Comparison of ENCODE assay signal across 8 mouse cellular contexts in genomic region chr2:157565898-157566259, GRCm38 (mm10). TPM values are rescaled to one million over a fixed set of nuclear protein-coding genes. Genes with fewer than 3 reads are reported as not detected.
DNase-seq lines count a peak whose midpoint lies in the region; ATAC-seq and TF ChIP-seq lines count a peak whose summit lies in the region.

No protein-coding gene starts in this region.

- no peak for DNase-seq in kidney, adult 2 months
- DNase-seq in kidney, postnatal 25 days: no peak
- no peak for DNase-seq in cerebellum, adult 11 months
- DNase-seq in right cerebral cortex, adult 2 months (ENCODE audit: low spot score in 2 of 2): no peak
- DNase-seq in Muller cell, postnatal 12 days (ENCODE audit: inconsistent ontology term): no peak

- peak overlapping the region; percentile 89 for H3K27ac ChIP-seq in kidney, adult 2 months (ENCODE audit: insufficient read depth, low read depth, low read length)
- H3K27ac ChIP-seq in bone marrow, adult 2 months (ENCODE audit: control insufficient read depth, insufficient read depth, low read depth, low read length, poor library complexity): peak overlapping the region; percentile 70
- H3K27ac ChIP-seq in hindbrain, embryonic 12.5 days: peak overlapping the region; percentile 91
- H3K27ac ChIP-seq in midbrain, embryonic 12.5 days (replicated peaks): peak overlapping the region; percentile 91

- peak overlapping the region; percentile 81 for H3K4me2 ChIP-seq in hindbrain, embryonic 12.5 days (replicated peaks)
- peak overlapping the region; percentile 80 for H3K4me2 ChIP-seq in midbrain, embryonic 12.5 days (replicated peaks)

- no peaks in the 10 kb centered on the region for H3K27me3 ChIP-seq in kidney, adult 2 months (replicated peaks; ENCODE audit: control insufficient read depth, insufficient read depth, low read length)
- H3K27me3 ChIP-seq in hindbrain, embryonic 12.5 days: no peaks in the 10 kb centered on the region
- H3K27me3 ChIP-seq in midbrain, embryonic 12.5 days: no peaks in the 10 kb centered on the region

- TF ChIP-seq POLR2A in kidney, adult 2 months (IDR thresholded peaks at IDR 0.05; ENCODE audit: low read depth, low read length): no peak
- no peak for TF ChIP-seq POLR2A in bone marrow, adult 2 months (IDR thresholded peaks at IDR 0.05; ENCODE audit: borderline replicate concordance, control insufficient read depth, low read depth, low read length)

- H3K9ac ChIP-seq in hindbrain, embryonic 12.5 days: peak overlapping the region; percentile 97
- peak overlapping the region; percentile 94 for H3K9ac ChIP-seq in midbrain, embryonic 12.5 days (replicated peaks)

- H3K9me3 ChIP-seq in hindbrain, embryonic 12.5 days (replicated peaks): peaks cover 16% of the 10 kb centered on the region
- peaks cover 14% of the 10 kb centered on the region; the same call in 1 of the 2 replicates for H3K9me3 ChIP-seq in midbrain, embryonic 12.5 days

- no peak for TF ChIP-seq CTCF in kidney, adult 2 months (conservative IDR thresholded peaks at IDR 0.05; ENCODE audit: insufficient read depth, insufficient read length, low read depth, low read length)
- no peak for TF ChIP-seq CTCF in bone marrow, adult 2 months (IDR thresholded peaks at IDR 0.05; ENCODE audit: control insufficient read depth, insufficient read depth, low read length)

- ATAC-seq in hindbrain, embryonic 12.5 days (ENCODE audit: low FRiP score): no peak; the same call in 1 of the 2 replicates
- no peak; the same call in 1 of the 2 replicates for ATAC-seq in midbrain, embryonic 12.5 days (ENCODE audit: low FRiP score, low read depth)

- WGBS in kidney, adult 2 months: 1% methylated on average over 34 of the region's 35 CpGs
- under 1% methylated on average over 35 of the region's 35 CpGs for WGBS in bone marrow, adult 2 months
- WGBS in hindbrain, embryonic 12.5 days: under 1% methylated on average over 34 of the region's 35 CpGs
- WGBS in midbrain, embryonic 12.5 days: under 1% methylated on average over 24 of the region's 35 CpGs

- H3K4me3 ChIP-seq in kidney, adult 2 months (ENCODE audit: insufficient read depth, low read depth, low read length): peak overlapping the region; percentile 78
- peak overlapping the region; percentile 74 for H3K4me3 ChIP-seq in bone marrow, adult 2 months (replicated peaks; ENCODE audit: control insufficient read depth, low read depth, low read length)
- H3K4me3 ChIP-seq in hindbrain, embryonic 12.5 days: peak overlapping the region; percentile 99
- H3K4me3 ChIP-seq in midbrain, embryonic 12.5 days: peak overlapping the region; percentile 99

- peaks cover 9% of the 10 kb centered on the region for H3K4me1 ChIP-seq in kidney, adult 2 months (ENCODE audit: control insufficient read depth, insufficient read depth, low read length)
- peaks cover 3% of the 10 kb centered on the region for H3K4me1 ChIP-seq in bone marrow, adult 2 months (ENCODE audit: control insufficient read depth, insufficient read depth, low read length)
- peaks cover 43% of the 10 kb centered on the region for H3K4me1 ChIP-seq in hindbrain, embryonic 12.5 days
- peaks cover 53% of the 10 kb centered on the region for H3K4me1 ChIP-seq in midbrain, embryonic 12.5 days

- H3K36me3 ChIP-seq in kidney, adult 2 months (ENCODE audit: control insufficient read depth, insufficient read depth, low read length): no peaks in the 10 kb centered on the region
- H3K36me3 ChIP-seq in hindbrain, embryonic 12.5 days: peaks cover 32% of the 10 kb centered on the region
- H3K36me3 ChIP-seq in midbrain, embryonic 12.5 days: peaks cover 28% of the 10 kb centered on the region

RNA-seq across cellular contexts. Expression of gene Blcap, which starts 5.2 kb away (rescaled TPM):
- 43.7 and 49.5 TPM in 2 replicates for polyA plus RNA-seq in kidney, adult 2 months (2012; rRNA removed)
- polyA plus RNA-seq in bone marrow, adult 2 months (2011; ENCODE audit: insufficient read depth, insufficient read length, low replicate concordance, missing spikeins): 5.0 and 23.5 TPM in 2 replicates
- polyA plus RNA-seq in hindbrain, embryonic 12.5 days (2016; fragmentation: Nextera tagmentation; extraction: Ambion mirVana): 139 and 140 TPM in 2 replicates
- polyA plus RNA-seq in midbrain, embryonic 12.5 days (2016; fragmentation: Nextera tagmentation; extraction: Ambion mirVana): 132 and 149 TPM in 2 replicates

RNA-seq across cellular contexts. Expression of gene Nnat, which starts 6.0 kb away (rescaled TPM):
- 1.9 and 3.9 TPM in 2 replicates for polyA plus RNA-seq in kidney, adult 2 months (2012; rRNA removed)
- 1.7 TPM in 1 of 2 replicates, not detected in the other for polyA plus RNA-seq in bone marrow, adult 2 months (2011; ENCODE audit: insufficient read depth, insufficient read length, low replicate concordance, missing spikeins)
- 3,841 and 3,900 TPM in 2 replicates for polyA plus RNA-seq in hindbrain, embryonic 12.5 days (2016; fragmentation: Nextera tagmentation; extraction: Ambion mirVana)
- polyA plus RNA-seq in midbrain, embryonic 12.5 days (2016; fragmentation: Nextera tagmentation; extraction: Ambion mirVana): 4,044 and 4,632 TPM in 2 replicates

Comparison
In these comparisons a context has a peak if more than half of its experiments do, and no peak if none do; other contexts are left out.
1. RNA of gene Nnat, which starts 6.0 kb away (polyA plus RNA-seq): 4,044 to 4,632 TPM in midbrain, embryonic 12.5 days and 3,841 to 3,900 TPM in hindbrain, embryonic 12.5 days; 1.9 to 3.9 TPM in kidney, adult 2 months and 1.7 TPM in bone marrow, adult 2 months; every median in the first group is over 100 times any median in the second.
2. Peak in every context shown above with its lines, with median percentiles within 50 percentile points of each other: H3K27ac ChIP-seq and H3K4me3 ChIP-seq.